Mouse (Mus musculus) kidney, embryonic 14.5 days (tissue): ENCODE measurements around the gene Serping1. TPM values are rescaled to one million over a fixed set of nuclear protein-coding genes. Genes with fewer than 3 reads are reported as not detected.

Source experiments
- ATAC-seq: fragments of 200-750 bp; cut with Nextera tagmentation; 2 replicates; pipeline ENCODE4 v1.8.0; 2017; ENCODE audit warnings: moderate number of reproducible peaks, mild to moderate bottlenecking, moderate TSS enrichment, moderate library complexity; ENCODE audit not compliant: low FRiP score, low TSS enrichment
- H3K27ac ChIP-seq: fragments of 300-500 bp; sonication (generic); 2 replicates; pipeline ENCODE4 v1.5.1; 2014; ENCODE audit warnings: low read depth, mild to moderate bottlenecking, low read length, moderate library complexity, mixed read lengths
- H3K27me3 ChIP-seq: fragments of 300-500 bp; sonication (generic); 2 replicates; pipeline ENCODE4 v1.6.1; 2014; ENCODE audit warnings: mild to moderate bottlenecking, low read length; ENCODE audit not compliant: control insufficient read depth, insufficient read depth
- H3K36me3 ChIP-seq: fragments of 300-500 bp; sonication (generic); 2 replicates; pipeline ENCODE4 v1.6.1; 2014; ENCODE audit warnings: low read length, mixed read lengths; ENCODE audit not compliant: control insufficient read depth, insufficient read depth
- H3K4me1 ChIP-seq: fragments of 300-500 bp; sonication (generic); 2 replicates; pipeline ENCODE4 v1.6.1; 2014; ENCODE audit warnings: low read length, mixed read lengths; ENCODE audit not compliant: control insufficient read depth, insufficient read depth
- H3K4me2 ChIP-seq: fragments of 300-500 bp; sonication (generic); replicated peaks from 2 replicates; pipeline ENCODE4 v1.6.1; 2014; ENCODE audit warnings: low read depth, mild to moderate bottlenecking, low read length
- H3K4me3 ChIP-seq: fragments of 300-500 bp; sonication (generic); 2 replicates; pipeline ENCODE4 v1.5.1; 2014; ENCODE audit warnings: mild to moderate bottlenecking, low read length
- H3K9ac ChIP-seq: fragments of 300-500 bp; sonication (generic); 2 replicates; pipeline ENCODE4 v1.6.1; 2014; ENCODE audit warnings: low read depth, mild to moderate bottlenecking, low read length, moderate library complexity
- H3K9me3 ChIP-seq: fragments of 300-500 bp; sonication (generic); 2 replicates; pipeline ENCODE4 v1.6.1; 2016; ENCODE audit warnings: low read length; ENCODE audit not compliant: control insufficient read depth
- WGBS: fragments of 180-500 bp; shearing (Covaris S2); extraction: QIAGEN DNeasy Blood & Tissue Kit; methylation state at CpG from one replicate; pipeline ENCODE4 v1.1.7; 2014; 5-methylcytosine and 5-hydroxymethylcytosine counted together
- polyA plus RNA-seq: library from polyadenylated mRNA; unstranded; fragments of >200 nt; fragmentation: Nextera tagmentation; extraction: Ambion mirVana; gene quantifications from 2 replicates; pipeline ENCODE4 v1.2.1, GENCODE M21; 2014

Gene Serping1
- polyA plus RNA-seq, 1 experiment from 2014 or later: 81.7 TPM

DNA sequence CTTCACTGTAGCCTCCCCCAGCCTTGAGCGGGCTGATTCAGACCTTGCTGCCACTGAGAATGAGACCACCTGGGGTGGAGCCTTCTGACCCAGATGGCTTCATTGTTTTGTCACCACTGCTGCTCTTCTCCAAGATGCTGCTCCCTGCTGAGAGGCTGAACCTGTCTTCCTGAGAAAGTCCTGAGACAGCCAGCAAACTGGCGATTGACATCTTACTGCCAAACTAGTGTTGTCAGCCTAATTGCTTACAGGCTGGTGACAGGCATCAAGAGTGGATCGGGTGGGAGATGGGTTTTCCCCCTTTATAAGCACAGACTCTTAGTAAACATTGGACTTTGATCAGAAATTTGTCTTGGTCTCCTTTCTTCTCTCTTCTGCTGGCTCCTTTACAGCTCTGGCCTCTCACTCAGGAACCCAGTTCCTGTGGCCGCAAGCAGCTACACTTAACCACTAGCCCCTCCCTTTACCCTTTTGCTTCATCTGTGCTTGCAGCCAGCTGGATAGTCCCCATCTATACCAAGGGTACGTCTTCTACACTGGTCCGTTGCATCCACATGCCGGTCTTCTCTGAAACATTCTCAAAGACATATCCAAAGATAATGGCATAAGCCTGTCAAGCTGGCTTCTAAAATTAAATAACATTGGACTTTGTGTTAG lies 18.1 kb downstream of the Serping1 start:
- no peak for ATAC-seq
- 57% methylated on average over 7 of the region's 7 CpGs for WGBS
- Histone ChIP-seq H3K4me1 (no peaks in the 10 kb centered on the region), H3K36me3 (no peaks in the 10 kb centered on the region), H3K4me2 (no peak overlapping the region), H3K9ac (no peak overlapping the region), H3K9me3 (no peaks in the 10 kb centered on the region), H3K4me3 (no peak overlapping the region), H3K27me3 (no peaks in the 10 kb centered on the region), H3K27ac (no peak overlapping the region)

DNA sequence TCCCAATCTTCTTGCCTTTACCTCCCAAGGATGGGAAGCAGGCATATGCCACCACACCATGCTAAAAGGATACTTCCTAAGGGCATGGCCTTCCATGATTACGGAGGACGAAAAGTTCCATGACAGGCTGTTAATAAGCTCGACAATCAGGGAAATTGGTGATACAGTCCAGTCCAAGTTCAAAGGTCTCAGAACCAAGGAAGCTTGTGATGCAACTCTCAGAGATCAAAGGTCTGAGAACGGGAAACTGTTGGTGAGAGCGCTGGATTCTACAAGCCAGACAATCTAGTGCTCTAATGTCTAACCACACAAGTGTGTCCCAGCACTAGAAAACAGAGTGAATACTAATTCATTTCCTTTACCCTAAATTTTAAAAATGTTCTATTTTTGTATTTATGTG lies 19.0 kb downstream of the Serping1 start:
- Histone ChIP-seq H3K36me3 (no peaks in the 10 kb centered on the region), H3K4me2 (no peak overlapping the region), H3K4me1 (no peaks in the 10 kb centered on the region), H3K27ac (no peak overlapping the region), H3K9ac (no peak overlapping the region), H3K27me3 (no peaks in the 10 kb centered on the region), H3K4me3 (no peak overlapping the region), H3K9me3 (no peaks in the 10 kb centered on the region)
- WGBS: 78% methylated on average over 5 of the region's 5 CpGs
- no peak for ATAC-seq

DNA sequence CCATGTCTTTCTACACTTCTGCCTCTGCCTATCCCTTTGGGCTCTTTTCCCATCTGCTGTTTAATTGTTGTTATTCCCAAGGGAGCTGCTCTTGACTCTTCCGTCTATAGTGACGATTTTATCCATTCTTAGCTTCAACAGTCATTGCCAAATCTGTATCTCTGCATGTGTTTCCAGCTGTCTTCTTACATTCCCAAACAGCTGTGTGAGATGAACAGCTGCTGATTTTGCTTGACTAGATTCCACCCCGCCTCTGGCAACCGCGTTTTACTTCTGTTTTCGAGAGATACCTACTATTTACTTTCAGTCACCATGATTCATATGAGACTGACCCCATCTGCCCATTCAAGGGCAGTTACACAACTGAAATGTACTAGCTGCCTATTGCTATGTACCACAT lies 25.1 kb downstream of the Serping1 start:
- Histone ChIP-seq H3K4me2 (no peak overlapping the region), H3K27ac (no peak overlapping the region), H3K9ac (no peak overlapping the region), H3K4me3 (no peak overlapping the region), H3K4me1 (no peaks in the 10 kb centered on the region), H3K36me3 (no peaks in the 10 kb centered on the region), H3K27me3 (no peaks in the 10 kb centered on the region), H3K9me3 (no peaks in the 10 kb centered on the region)
- WGBS: 56% methylated on average over 6 of the region's 6 CpGs
- ATAC-seq: no peak

DNA sequence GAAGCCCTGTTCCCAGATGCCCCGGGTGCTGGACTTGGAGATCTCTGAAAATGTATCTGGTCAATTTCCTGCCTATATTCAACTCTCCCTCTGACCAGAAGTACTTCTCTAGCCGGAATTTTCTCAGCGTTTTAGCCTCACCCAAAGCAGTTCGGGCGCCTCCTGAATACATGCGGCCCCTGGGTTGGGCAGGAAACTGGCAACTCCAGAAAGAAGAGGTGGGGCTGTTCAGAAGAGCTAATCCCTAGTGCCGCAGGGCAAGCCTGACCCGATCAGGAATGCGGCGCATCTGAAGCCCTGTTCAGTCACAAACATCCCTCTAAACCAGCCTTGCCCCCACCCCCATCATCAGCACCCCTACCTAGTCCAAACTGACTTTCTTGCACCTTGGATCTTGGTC lies 31.1 kb downstream of the Serping1 start:
- H3K36me3 ChIP-seq: peaks cover 18% of the 10 kb centered on the region
- WGBS: 2% methylated on average over 10 of the region's 10 CpGs
- H3K9me3 ChIP-seq: no peaks in the 10 kb centered on the region
- H3K4me3 ChIP-seq: peak overlapping the region; percentile 77
- H3K9ac ChIP-seq: peak overlapping the region; percentile 97; the same call in 1 of the 2 replicates
- H3K4me1 ChIP-seq: peaks cover 30% of the 10 kb centered on the region
- H3K4me2 ChIP-seq: peak overlapping the region; percentile 97
- H3K27ac ChIP-seq: peak overlapping the region; percentile 99
- peak; percentile 18 for ATAC-seq
- H3K27me3 ChIP-seq: no peaks in the 10 kb centered on the region

DNA sequence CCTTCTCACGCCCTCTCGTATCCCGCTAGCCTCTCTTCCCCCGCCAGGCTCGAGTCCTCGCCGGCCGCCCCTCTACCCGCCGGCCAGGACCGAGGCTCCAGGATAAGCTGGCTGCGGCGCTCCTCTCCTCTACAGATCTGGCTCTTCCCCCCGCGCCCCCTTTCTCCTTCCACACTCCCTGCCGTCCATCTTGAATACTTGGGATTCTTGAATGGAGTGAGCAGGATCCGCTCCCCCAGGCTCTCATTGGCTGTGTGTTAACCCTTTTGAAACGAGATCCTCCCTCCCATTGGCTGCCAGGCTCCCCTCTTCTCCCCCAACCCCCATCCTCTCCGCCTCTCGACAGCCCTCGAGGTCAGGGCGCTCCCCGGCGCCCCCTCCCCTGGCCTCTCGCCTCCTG lies 31.7 kb downstream of the Serping1 start, which contains the start of gene Gm19426:
Gene Gm19426, minus strand, starts transcription at position 95 of the 400 bp plus-strand sequence.
- peak; percentile 85 for ATAC-seq
- H3K9ac ChIP-seq: peak within 1 kb of the TSS; percentile 97
- H3K36me3 ChIP-seq: peaks cover 18% of the 10 kb centered on the region
- 0% methylated on average over 23 of the region's 25 CpGs for WGBS
- no peaks in the 10 kb centered on the region for H3K27me3 ChIP-seq
- H3K4me2 ChIP-seq: peak within 1 kb of the TSS; percentile 97
- H3K4me1 ChIP-seq: peaks cover 36% of the 10 kb centered on the region
- H3K9me3 ChIP-seq: no peaks in the 10 kb centered on the region
- peak within 1 kb of the TSS; percentile 77 for H3K4me3 ChIP-seq
- H3K27ac ChIP-seq: peak within 1 kb of the TSS; percentile 99

DNA sequence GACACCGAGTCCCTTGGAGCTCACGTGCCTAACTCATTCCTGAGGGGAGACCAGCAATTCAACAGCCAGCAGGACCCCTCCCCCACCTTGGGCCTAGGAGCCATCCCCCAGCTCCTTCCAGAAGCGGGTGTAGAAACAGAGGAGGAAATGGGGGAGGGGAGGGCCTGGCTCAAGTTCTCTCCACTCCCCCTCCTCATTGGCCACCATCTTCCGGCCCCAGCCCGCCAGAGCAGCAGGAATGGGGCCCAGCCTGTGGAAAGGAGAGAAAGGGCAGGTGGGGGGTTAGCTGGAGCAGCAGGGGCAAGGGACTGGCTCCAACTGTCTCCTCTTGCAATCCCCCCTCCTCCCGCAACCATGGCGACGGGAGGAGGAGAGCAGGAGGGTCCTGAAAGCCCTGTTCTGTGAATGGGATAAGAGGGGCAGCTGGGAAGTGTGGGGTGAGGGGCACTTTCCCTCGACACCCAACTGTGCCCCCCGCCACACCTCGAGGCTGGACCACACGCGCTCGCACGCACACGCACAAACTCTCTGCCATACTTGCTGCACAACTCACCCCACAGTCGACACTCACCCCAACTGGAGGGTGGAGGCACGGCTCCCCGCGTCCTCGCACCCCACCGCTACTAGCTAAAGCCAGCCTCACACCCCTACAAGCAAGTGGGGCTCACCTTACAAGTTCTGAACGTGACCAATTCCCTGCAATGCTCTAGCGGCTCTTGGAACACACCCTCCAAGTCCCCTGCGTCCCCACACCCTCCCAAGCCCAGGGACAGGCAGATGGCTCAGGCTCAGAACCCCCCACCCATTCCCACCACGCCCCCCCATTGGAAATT lies 32.6 kb downstream of the Serping1 start:
- H3K27ac ChIP-seq: peak overlapping the region; percentile 99
- H3K4me3 ChIP-seq: peak overlapping the region; percentile 77
- H3K36me3 ChIP-seq: peaks cover 18% of the 10 kb centered on the region
- ATAC-seq: peak; percentile 82
- H3K9me3 ChIP-seq: no peaks in the 10 kb centered on the region
- H3K9ac ChIP-seq: peak overlapping the region; percentile 97
- H3K4me2 ChIP-seq: peak overlapping the region; percentile 97
- H3K27me3 ChIP-seq: no peaks in the 10 kb centered on the region
- H3K4me1 ChIP-seq: peaks cover 45% of the 10 kb centered on the region
- under 1% methylated on average over 25 of the region's 26 CpGs for WGBS

DNA sequence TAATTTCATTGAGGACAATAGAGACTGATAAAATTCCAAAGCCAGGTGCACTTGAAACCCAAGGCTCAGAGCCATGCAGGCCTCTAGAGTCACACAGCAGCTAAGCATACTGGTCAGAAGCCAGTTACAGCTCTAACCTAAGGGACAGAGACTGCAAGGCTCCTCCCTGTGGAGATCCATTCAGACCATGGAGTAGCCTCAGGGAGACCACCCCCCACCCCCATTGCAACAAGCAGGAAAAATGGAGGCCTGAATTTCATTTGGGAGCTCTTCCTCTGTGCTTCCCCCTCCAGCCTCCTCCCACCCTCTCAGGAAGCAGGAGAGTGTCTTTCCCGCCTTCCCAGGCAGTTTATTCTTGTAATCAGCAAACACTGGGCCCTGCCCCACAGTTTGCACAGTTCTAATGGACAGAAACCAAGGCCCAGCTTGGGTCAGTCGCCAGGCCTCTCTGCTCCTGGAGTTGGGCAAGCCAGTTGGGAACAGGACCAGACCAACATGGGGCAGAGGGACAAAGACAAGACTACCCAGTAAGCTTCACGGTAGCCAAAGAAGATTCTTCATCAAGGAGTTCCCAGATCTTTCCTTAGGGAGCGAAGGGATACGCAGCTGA lies 33.3 kb downstream of the Serping1 start:
- no peak for ATAC-seq
- 2% methylated on average over 5 of the region's 5 CpGs for WGBS
- peaks cover 18% of the 10 kb centered on the region for H3K36me3 ChIP-seq
- no peaks in the 10 kb centered on the region for H3K27me3 ChIP-seq
- H3K9ac ChIP-seq: peak overlapping the region; percentile 97
- peak overlapping the region; percentile 77 for H3K4me3 ChIP-seq
- peaks cover 52% of the 10 kb centered on the region for H3K4me1 ChIP-seq
- H3K4me2 ChIP-seq: peak overlapping the region; percentile 97
- H3K9me3 ChIP-seq: no peaks in the 10 kb centered on the region
- peak overlapping the region; percentile 99 for H3K27ac ChIP-seq

DNA sequence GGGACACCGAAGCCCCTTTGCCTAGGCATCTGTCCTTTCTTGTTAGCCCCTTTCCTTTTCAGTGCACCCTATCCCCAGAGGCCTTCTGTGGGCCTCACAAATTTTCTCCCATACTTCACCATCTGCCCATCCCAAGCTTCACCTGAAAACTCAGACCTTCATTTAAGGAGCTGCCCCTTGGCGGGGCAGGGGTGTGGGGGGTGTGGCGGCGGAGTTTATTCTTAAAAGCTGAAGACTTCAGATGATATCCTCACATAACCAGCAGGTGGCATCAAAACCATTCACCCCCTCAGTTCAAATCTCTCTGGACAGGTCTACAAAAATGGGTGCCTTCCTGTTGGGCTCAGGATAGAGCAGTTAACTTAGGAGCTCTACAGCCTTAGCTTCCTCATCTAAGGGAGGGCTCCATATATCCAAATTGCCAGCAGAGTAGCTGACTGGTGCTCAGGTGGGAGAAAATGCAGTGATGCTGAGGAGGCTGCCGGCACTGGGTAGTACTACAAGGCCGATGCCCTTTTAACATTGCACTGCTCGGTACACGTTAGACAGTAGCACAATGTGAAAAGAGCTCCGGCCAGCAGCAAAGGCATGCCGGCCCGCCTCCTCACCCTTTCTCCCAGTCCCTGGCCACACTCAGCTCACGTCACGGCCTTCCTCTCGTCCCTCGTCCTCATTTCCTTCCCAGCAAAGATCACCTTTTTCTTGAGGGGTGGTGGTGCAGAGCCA lies 34.5 kb downstream of the Serping1 start:
- no peaks in the 10 kb centered on the region for H3K27me3 ChIP-seq
- H3K36me3 ChIP-seq: peaks cover 18% of the 10 kb centered on the region
- H3K9me3 ChIP-seq: no peaks in the 10 kb centered on the region
- ATAC-seq: no peak
- peak overlapping the region; percentile 77 for H3K4me3 ChIP-seq
- peak overlapping the region; percentile 97 for H3K4me2 ChIP-seq
- 68% methylated on average over 15 of the region's 15 CpGs for WGBS
- peaks cover 62% of the 10 kb centered on the region for H3K4me1 ChIP-seq
- peak overlapping the region; percentile 97; the same call in 1 of the 2 replicates for H3K9ac ChIP-seq
- H3K27ac ChIP-seq: peak overlapping the region; percentile 99; the same call in 1 of the 2 replicates
